Mouse (Mus musculus): Measurements from ENCODE around the gene Vmn2r54.
"Not testable (repeated sequence)": the region's sequence is repeated elsewhere in the genome, so short reads cannot be mapped to it uniquely, and the experiment has no call there.

The Vmn2r54 gene

GRCm38 (mm10) chr7:12640219-12640618, at the start of gene Vmn2r54:
Gene Vmn2r54, minus strand, starts transcription at chr7:12640319.
- DNase-seq (ENCODE audit: low spot score): not testable (repeated sequence)

GRCm38 (mm10) chr7:12684903-12685302, 44.8 kb upstream of the Vmn2r54 start, which contains the start of gene Vmn2r55:
Gene Vmn2r55, minus strand, starts transcription at chr7:12685003.
- not testable (repeated sequence) for DNase-seq (ENCODE audit: low spot score)

DNA sequence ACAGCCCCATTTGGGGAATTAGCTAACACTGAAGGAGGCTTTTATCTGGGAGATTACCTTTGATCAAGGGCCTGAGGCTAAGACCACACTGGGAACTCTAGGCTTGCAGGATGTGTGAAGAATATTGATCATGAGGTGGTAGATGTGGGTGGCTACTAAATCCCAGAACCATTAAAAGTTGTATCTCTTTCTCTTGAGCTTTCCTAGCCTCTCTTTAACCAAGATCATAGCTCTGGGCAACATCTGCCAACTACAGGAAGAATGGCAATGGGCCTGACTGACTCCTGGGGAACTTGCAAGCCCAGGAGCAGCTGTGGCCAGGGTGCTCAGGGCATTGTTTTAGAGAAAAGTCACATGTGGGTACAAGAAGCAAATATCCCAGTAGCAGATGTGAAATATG, 31.4 kb downstream of the Vmn2r54 start, which contains the start of gene Vmn2r53:
Gene Vmn2r53, minus strand, starts transcription at position 101 of the 400 bp plus-strand sequence.
- DNase-seq (ENCODE audit: low spot score): no peak

Measured in retina, embryonic 14.5 days (tissue).